Mouse (Mus musculus): ENCODE data around the gene Pym1. TPM values are rescaled to one million over a fixed set of nuclear protein-coding genes. Genes with fewer than 3 reads are reported as not detected.

The Pym1 gene
- polyA plus RNA-seq, 1 experiment, result 38.2 TPM

DNA sequence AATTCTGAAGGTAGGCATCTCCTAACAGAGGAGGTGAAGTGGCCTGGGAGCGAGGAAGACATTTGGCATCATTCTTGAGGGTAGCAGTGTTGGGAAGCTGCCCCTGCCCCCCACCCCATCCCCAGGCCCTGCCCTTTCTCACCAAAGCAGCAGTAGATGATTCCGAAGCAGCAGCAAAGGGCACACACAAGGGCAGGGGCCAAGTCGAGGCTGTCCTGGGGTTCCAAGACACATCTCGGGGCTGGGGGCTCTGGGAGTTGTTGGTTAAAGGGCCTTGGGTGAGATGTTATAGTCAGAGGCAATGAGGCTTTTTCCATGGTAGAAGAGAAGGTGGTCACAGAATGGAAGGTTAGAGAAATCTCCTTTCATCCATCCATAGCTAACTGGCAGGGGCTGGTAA, 55.3 kb downstream of the Pym1 start:
- peaks cover 6% of the 10 kb centered on the region; the same call in 1 of the 2 replicates for H3K4me1 ChIP-seq (ENCODE audit: control insufficient read depth, insufficient read depth, low read length)
- H3K4me3 ChIP-seq (ENCODE audit: insufficient read depth, low read length), result peak overlapping the region; percentile 73
- peak overlapping the region; percentile 95 for H3K27ac ChIP-seq (ENCODE audit: insufficient read depth, low read length)
- TF ChIP-seq POLR2A (IDR thresholded peaks at IDR 0.05; ENCODE audit: low read depth, low read length) (no peak), CTCF (IDR thresholded peaks at IDR 0.05; ENCODE audit: borderline replicate concordance, insufficient read depth, low read length) (no peak)

DNA sequence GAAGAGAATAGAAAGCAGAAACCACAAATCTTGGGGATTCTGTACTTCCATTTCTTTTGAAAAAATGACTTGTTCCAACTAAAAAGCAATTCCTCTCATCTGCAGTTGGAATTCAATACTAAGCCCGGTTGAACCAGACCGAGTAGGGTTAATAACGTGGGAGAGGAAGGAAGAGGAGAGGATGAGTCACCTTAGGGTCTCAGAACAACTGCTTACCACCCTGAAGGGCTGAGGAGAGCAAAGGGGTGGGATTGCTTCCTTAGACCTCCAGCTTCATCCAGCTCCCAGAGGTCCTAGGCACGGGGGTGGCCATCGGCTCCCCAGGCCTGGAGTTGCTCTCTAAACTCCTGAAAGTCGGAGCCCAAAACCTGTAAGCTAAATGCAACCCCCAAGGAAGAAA, 55.7 kb downstream of the Pym1 start:
- peak overlapping the region; percentile 95 for H3K27ac ChIP-seq (ENCODE audit: insufficient read depth, low read length)
- peak overlapping the region; percentile 73 for H3K4me3 ChIP-seq (ENCODE audit: insufficient read depth, low read length)
- no peak for TF ChIP-seq CTCF (IDR thresholded peaks at IDR 0.05; ENCODE audit: borderline replicate concordance, insufficient read depth, low read length)
- no peak for TF ChIP-seq POLR2A (IDR thresholded peaks at IDR 0.05; ENCODE audit: low read depth, low read length)
- H3K4me1 ChIP-seq (ENCODE audit: control insufficient read depth, insufficient read depth, low read length), result peaks cover 6% of the 10 kb centered on the region; the same call in 1 of the 2 replicates

DNA sequence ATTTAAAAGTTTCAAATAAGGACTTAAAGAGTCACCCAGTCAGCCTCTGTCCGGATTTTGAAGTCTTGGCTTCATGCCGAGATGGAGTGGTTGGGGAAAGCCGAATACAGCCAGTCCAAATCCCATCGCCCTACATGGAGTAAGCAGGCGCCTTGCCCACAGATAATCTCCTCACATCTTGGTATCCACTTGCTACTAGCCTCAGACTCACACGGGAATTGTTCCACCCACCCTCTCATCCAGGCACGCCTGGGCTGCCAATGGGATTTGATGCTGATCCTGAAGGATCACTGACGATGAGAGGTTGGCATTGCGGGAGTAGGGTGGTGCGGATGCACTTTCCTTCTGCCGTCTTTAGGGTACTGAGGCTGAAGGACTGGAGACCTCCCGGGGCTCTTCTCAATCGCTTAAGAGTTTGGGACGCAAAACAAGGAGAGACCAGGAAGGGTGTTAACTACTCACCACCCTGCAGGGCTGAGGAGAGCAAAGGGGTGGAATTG, 56.1 kb downstream of the Pym1 start, which contains the start of gene Dnajc14:
TSS of gene Dnajc14 (plus strand) at position 292 of the 500 bp plus-strand sequence.
- Histone ChIP-seq H3K27ac (ENCODE audit: insufficient read depth, low read length) (peak within 1 kb of the TSS; percentile 95), H3K4me3 (ENCODE audit: insufficient read depth, low read length) (peak within 1 kb of the TSS; percentile 73), H3K4me1 (ENCODE audit: control insufficient read depth, insufficient read depth, low read length) (peaks cover 9% of the 10 kb centered on the region; the same call in 1 of the 2 replicates)
- TF ChIP-seq CTCF (IDR thresholded peaks at IDR 0.05; ENCODE audit: borderline replicate concordance, insufficient read depth, low read length) (no peak), POLR2A (IDR thresholded peaks at IDR 0.05; ENCODE audit: low read depth, low read length) (peak; percentile 67)

DNA sequence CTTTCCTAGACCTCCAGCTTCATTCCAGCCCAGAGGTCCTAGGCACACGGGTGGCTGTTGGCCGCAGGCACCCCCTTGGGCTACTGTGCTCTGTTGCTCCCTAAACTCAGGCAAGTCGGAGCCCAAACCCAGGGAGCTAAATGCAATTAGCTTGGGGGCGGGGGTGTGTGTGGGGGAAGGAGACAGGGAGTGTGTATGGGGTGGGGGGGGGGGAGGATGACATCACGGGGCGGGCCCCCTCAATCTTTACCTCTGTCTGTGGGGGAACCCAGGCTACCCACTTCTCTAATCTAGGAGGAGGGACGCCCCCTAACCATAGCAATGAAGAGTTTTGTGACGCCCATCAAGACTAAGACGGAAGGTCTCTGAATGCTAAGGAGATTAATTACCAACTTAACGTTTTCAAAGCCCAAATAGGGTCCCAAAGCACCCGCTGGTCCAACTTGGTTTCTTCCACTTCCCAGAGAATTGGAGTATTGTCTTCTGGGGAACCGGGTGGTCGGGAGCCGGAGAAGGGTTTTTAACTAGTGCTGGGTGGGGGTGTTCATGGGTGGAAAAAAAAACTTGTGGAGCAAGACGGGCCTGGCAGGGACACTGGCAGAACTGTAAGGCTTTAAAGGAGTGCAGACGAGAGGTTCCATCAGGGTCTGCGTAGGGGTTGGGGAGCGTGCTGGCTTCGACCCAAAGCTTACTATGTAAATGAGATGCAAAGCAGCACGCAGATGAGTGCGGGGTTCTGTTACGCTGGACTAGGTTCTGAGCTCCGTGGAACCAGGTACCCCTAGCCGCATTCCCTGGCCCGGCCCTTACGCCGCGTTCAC, 56.8 kb downstream of the Pym1 start, which contains the start of gene Tmem198b:
TSS of gene Tmem198b (minus strand) at position 100 of the 821 bp plus-strand sequence.
- H3K4me1 ChIP-seq (ENCODE audit: control insufficient read depth, insufficient read depth, low read length), result peaks cover 9% of the 10 kb centered on the region; the same call in 1 of the 2 replicates
- TF ChIP-seq POLR2A (IDR thresholded peaks at IDR 0.05; ENCODE audit: low read depth, low read length) (peak; percentile 71; the same call in 1 of the 2 replicates), CTCF (IDR thresholded peaks at IDR 0.05; ENCODE audit: borderline replicate concordance, insufficient read depth, low read length) (no peak)
- H3K4me3 ChIP-seq (ENCODE audit: insufficient read depth, low read length), result peak within 1 kb of the TSS; percentile 73
- H3K27ac ChIP-seq (ENCODE audit: insufficient read depth, low read length), result peak within 1 kb of the TSS; percentile 95

DNA sequence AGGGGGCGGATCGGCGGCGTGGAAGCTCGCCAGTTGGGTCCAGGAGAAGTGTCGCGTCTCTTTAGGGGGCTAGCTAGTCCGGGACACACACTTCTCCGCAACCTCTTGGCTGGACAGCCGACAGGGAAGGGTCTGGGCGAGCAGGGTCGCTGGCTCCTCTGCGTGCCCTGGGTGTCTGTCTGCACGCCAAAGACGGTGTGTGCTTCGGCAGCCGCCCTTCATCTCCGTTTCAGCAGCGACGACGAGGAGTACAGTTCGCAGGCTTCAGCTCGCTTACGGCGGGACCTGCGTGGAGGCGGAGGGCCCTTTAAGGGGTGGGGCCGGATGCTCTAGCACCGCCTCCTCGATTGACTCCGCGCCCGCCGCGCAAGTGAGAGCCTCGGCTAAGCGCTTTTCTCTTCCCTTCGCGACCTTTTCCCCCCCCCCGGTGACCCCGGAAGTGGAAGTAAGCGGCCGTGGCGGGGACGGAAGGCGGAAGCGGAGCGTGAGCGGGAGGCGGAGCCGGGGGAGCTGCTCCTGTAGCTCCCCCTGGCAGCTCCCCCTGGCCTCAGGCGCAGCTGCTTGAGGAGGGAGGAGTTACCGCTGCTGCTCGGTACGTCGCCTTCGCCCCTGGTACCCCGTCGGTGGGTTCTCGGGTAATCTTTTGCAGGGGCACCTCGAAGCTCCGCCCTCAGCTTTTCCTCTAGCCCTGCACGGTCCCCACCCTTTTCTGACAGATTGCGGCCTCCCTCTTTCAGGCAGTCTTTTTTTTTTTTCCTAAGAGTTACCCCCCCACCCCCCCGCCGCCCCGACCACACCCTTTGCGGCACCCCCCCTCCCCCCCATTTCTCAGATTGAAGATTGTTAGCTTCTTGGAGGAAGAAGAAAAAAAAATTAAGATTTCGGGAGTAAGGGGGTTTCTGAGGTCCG, 57.7 kb downstream of the Pym1 start:
- Histone ChIP-seq H3K4me1 (ENCODE audit: control insufficient read depth, insufficient read depth, low read length) (peaks cover 9% of the 10 kb centered on the region; the same call in 1 of the 2 replicates), H3K27ac (ENCODE audit: insufficient read depth, low read length) (peak overlapping the region; percentile 86)

DNA sequence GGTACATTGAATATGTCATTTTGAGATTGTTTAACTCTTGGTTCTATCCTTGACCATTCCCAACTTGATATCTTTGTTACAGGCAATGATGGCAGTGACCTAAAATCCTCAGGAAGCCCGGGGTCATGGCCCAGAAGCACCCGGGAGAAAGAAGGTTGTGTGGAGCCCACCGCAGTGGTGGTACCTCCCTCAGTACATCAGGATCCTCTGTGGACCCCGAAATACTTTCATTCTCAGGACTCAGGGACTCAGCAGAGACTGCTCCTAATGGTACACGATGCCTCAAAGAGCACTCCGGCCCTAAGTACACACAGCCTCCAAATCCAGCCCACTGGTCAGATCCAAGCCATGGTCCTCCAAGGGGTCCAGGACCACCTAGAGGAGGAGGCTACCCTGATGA, 58.4 kb downstream of the Pym1 start:
- Histone ChIP-seq H3K4me3 (ENCODE audit: insufficient read depth, low read length) (peak overlapping the region; percentile 67), H3K27ac (ENCODE audit: insufficient read depth, low read length) (0 out of 2 replicates have a peak overlapping the region, but pooled peaks have one; percentile 17), H3K4me1 (ENCODE audit: control insufficient read depth, insufficient read depth, low read length) (peaks cover 9% of the 10 kb centered on the region; the same call in 1 of the 2 replicates)
- no peak for TF ChIP-seq POLR2A (IDR thresholded peaks at IDR 0.05; ENCODE audit: low read depth, low read length)

More for the DNA sequence above, 57.7 kb downstream of the Pym1 start:
- TF ChIP-seq POLR2A (IDR thresholded peaks at IDR 0.05; ENCODE audit: low read depth, low read length) (peak; percentile 82), CTCF (IDR thresholded peaks at IDR 0.05; ENCODE audit: borderline replicate concordance, insufficient read depth, low read length) (no peak)
- peak overlapping the region; percentile 68 for H3K4me3 ChIP-seq (ENCODE audit: insufficient read depth, low read length)

DNA sequence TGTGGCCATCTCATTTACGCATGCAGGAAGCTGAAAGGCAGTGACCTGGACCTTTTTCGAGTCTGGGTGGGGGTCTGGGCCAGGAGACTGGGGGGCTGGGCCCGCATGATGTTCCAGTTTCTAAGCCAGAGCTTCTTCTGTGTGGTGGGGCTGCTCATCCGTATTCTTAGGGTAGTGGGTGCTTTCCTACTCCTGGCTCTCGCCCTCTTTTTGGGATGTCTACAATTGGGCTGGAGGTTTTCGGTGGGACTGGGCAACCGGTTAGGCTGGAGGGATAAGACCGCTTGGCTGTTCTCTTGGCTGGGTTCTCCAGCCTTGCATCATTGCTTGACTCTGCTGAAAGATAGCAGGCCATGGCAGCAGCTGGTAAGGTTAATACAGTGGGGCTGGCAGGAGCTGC, 59.3 kb downstream of the Pym1 start:
- TF ChIP-seq CTCF (IDR thresholded peaks at IDR 0.05; ENCODE audit: borderline replicate concordance, insufficient read depth, low read length) (no peak), POLR2A (IDR thresholded peaks at IDR 0.05; ENCODE audit: low read depth, low read length) (no peak)
- Histone ChIP-seq H3K4me3 (ENCODE audit: insufficient read depth, low read length) (peak overlapping the region; percentile 67), H3K27ac (ENCODE audit: insufficient read depth, low read length) (no peak overlapping the region), H3K4me1 (ENCODE audit: control insufficient read depth, insufficient read depth, low read length) (peaks cover 9% of the 10 kb centered on the region; the same call in 1 of the 2 replicates)

Other genes with a start within 250 kb of the Pym1 start
- 9.4 and 10.6 TPM in 2 replicates for gene Myl6b, start 249.2 kb upstream of the Pym1 start, polyA plus RNA-seq (2011; ENCODE audit: insufficient read length, low read depth, missing spikeins)
- 75.2 and 83.3 TPM in 2 replicates for gene Esyt1, start 222.0 kb upstream of the Pym1 start, polyA plus RNA-seq (2011; ENCODE audit: insufficient read length, low read depth, missing spikeins)
- gene Zc3h10, start 200.1 kb upstream of the Pym1 start, polyA plus RNA-seq (2011; ENCODE audit: insufficient read length, low read depth, missing spikeins), result 4.7 and 6.0 TPM in 2 replicates
- 2,862 and 3,188 TPM in 2 replicates for gene Rpl41, start 198.6 kb upstream of the Pym1 start, polyA plus RNA-seq (2011; ENCODE audit: insufficient read length, low read depth, missing spikeins)
- 146 and 152 TPM in 2 replicates for gene Pa2g4, start 181.9 kb upstream of the Pym1 start, polyA plus RNA-seq (2011; ENCODE audit: insufficient read length, low read depth, missing spikeins)
- gene Erbb3, start 158.2 kb upstream of the Pym1 start, polyA plus RNA-seq (2011; ENCODE audit: insufficient read length, low read depth, missing spikeins), result 0.13 and 0.70 TPM in 2 replicates
- 1,073 and 1,205 TPM in 2 replicates for gene Rps26, start 121.1 kb upstream of the Pym1 start, polyA plus RNA-seq (2011; ENCODE audit: insufficient read length, low read depth, missing spikeins)
- gene Ikzf4, start 101.9 kb upstream of the Pym1 start, polyA plus RNA-seq (2011; ENCODE audit: insufficient read length, low read depth, missing spikeins), result 2.3 and 4.8 TPM in 2 replicates
- gene Suox, start 73.8 kb upstream of the Pym1 start, polyA plus RNA-seq (2011; ENCODE audit: insufficient read length, low read depth, missing spikeins), result 14.3 and 15.7 TPM in 2 replicates
- gene Rab5b, start 51.6 kb upstream of the Pym1 start, polyA plus RNA-seq (2011; ENCODE audit: insufficient read length, low read depth, missing spikeins), result 88.8 and 96.7 TPM in 2 replicates
- gene Pmel, start 43.7 kb upstream of the Pym1 start, polyA plus RNA-seq (2011; ENCODE audit: insufficient read length, low read depth, missing spikeins), result 0.68 and 0.87 TPM in 2 replicates
- 49.3 and 66.6 TPM in 2 replicates for gene Cdk2, start 42.9 kb upstream of the Pym1 start, polyA plus RNA-seq (2011; ENCODE audit: insufficient read length, low read depth, missing spikeins)
- 14.6 and 19.0 TPM in 2 replicates for gene Dgka, start 3.0 kb upstream of the Pym1 start, polyA plus RNA-seq (2011; ENCODE audit: insufficient read length, low read depth, missing spikeins)
- gene Mmp19, start 43.0 kb downstream of the Pym1 start, polyA plus RNA-seq (2011; ENCODE audit: insufficient read length, low read depth, missing spikeins), result 43.6 and 54.0 TPM in 2 replicates
- gene Dnajc14, start 56.2 kb downstream of the Pym1 start, polyA plus RNA-seq (2011; ENCODE audit: insufficient read length, low read depth, missing spikeins), result 55.5 and 59.0 TPM in 2 replicates
- gene Tmem198b, start 56.5 kb downstream of the Pym1 start, polyA plus RNA-seq (2011; ENCODE audit: insufficient read length, low read depth, missing spikeins), result 34.4 and 44.8 TPM in 2 replicates
- gene Sarnp, start 69.4 kb downstream of the Pym1 start, polyA plus RNA-seq (2011; ENCODE audit: insufficient read length, low read depth, missing spikeins), result 106 and 112 TPM in 2 replicates
- 30.4 and 31.2 TPM in 2 replicates for gene Ormdl2, start 73.8 kb downstream of the Pym1 start, polyA plus RNA-seq (2011; ENCODE audit: insufficient read length, low read depth, missing spikeins)
- 16.3 and 19.4 TPM in 2 replicates for gene Gdf11, start 143.8 kb downstream of the Pym1 start, polyA plus RNA-seq (2011; ENCODE audit: insufficient read length, low read depth, missing spikeins)
- 686 and 779 TPM in 2 replicates for gene Cd63, start 153.1 kb downstream of the Pym1 start, polyA plus RNA-seq (2011; ENCODE audit: insufficient read length, low read depth, missing spikeins)
- 5.5 and 7.7 TPM in 2 replicates for gene Rdh5, start 175.0 kb downstream of the Pym1 start, polyA plus RNA-seq (2011; ENCODE audit: insufficient read length, low read depth, missing spikeins)
- gene Bloc1s1, start 176.1 kb downstream of the Pym1 start, polyA plus RNA-seq (2011; ENCODE audit: insufficient read length, low read depth, missing spikeins), result 80.5 and 91.4 TPM in 2 replicates
- gene Itga7, start 185.9 kb downstream of the Pym1 start, polyA plus RNA-seq (2011; ENCODE audit: insufficient read length, low read depth, missing spikeins), result 16.9 and 22.1 TPM in 2 replicates
- not detected in 2 replicates for gene Mettl7b, start 213.1 kb downstream of the Pym1 start, polyA plus RNA-seq (2011; ENCODE audit: insufficient read length, low read depth, missing spikeins)
- not detected in 2 replicates for gene Olfr9, start 241.5 kb downstream of the Pym1 start, polyA plus RNA-seq (2011; ENCODE audit: insufficient read length, low read depth, missing spikeins)

Data from embryonic fibroblast, embryonic 13.5 days (primary cell).